In genomic region chr13:93820173-93820572, GRCm38 (mm10) we compare ENCODE assay signal across 21 mouse cellular contexts. TPM values are rescaled to one million over a fixed set of nuclear protein-coding genes. Genes with fewer than 3 reads are reported as not detected.
DNase-seq lines count a peak whose midpoint lies in the region; ATAC-seq and TF ChIP-seq lines count a peak whose summit lies in the region.
"Had no signal": no experiment of that assay in that cellular context is flagged by ENCODE, and none has a peak within 500 bp of the region (broad histone marks: within the 10 kb centered on the region; RNA-seq: fewer than 3 reads in every experiment).

No protein-coding gene starts in this region.

- H3K9me3 ChIP-seq in lung, embryonic 15.5 days, result no peaks in the 10 kb centered on the region
- H3K9me3 ChIP-seq in lung, postnatal 0 days (ENCODE audit: low read length), result no peaks in the 10 kb centered on the region
- H3K9me3 ChIP-seq: embryonic facial prominence, embryonic 13.5 days; embryonic facial prominence, embryonic 15.5 days; forebrain, embryonic 10.5 days had no signal

- ATAC-seq in lung, embryonic 15.5 days (ENCODE audit: borderline replicate concordance, extremely low read depth, low FRiP score, low TSS enrichment), result no peak
- ATAC-seq in lung, postnatal 0 days, result peak; percentile 14; the same call in 1 of the 2 replicates
- ATAC-seq: forebrain, embryonic 14.5 days; forebrain, embryonic 16.5 days had no signal

- peak; percentile 67 for TF ChIP-seq EP300 in lung, postnatal 0 days (IDR thresholded peaks at IDR 0.05)

- DNase-seq in lung, postnatal 4 days, result no peak
- DNase-seq in lung, postnatal 0 days (ENCODE audit: low spot score), result peak; percentile 16
- DNase-seq in lung, postnatal 25 days (ENCODE audit: low spot score), result no peak
- DNase-seq: adrenal gland, adult 2 months; adrenal gland, postnatal 10 days; adrenal gland, postnatal 25 days; cerebellum, adult 11 months; cerebellum, adult 18-20 months; cerebellum, adult 8-10 months; cerebellum, adult 9-11 months; cerebellum, postnatal 14 days; cerebellum, postnatal 36 days; embryo, embryonic 11 days had no signal

- no peak overlapping the region for H3K4me2 ChIP-seq in lung, embryonic 15.5 days
- H3K4me2 ChIP-seq in lung, postnatal 0 days (replicated peaks; ENCODE audit: low read depth, low read length), result no peak overlapping the region
- H3K4me2 ChIP-seq: embryonic facial prominence, embryonic 13.5 days; embryonic facial prominence, embryonic 15.5 days; forebrain, embryonic 12.5 days had no signal

- no peak for TF ChIP-seq CTCF in lung, postnatal 0 days (IDR thresholded peaks at IDR 0.05)

- H3K4me1 ChIP-seq in lung, embryonic 15.5 days, result peaks cover 12% of the 10 kb centered on the region; the same call in 1 of the 2 replicates
- 0 out of 2 replicates have a peak, but pooled peaks cover 3% of the 10 kb centered on the region for H3K4me1 ChIP-seq in lung, postnatal 0 days (ENCODE audit: insufficient read depth, low read depth, low read length)
- H3K4me1 ChIP-seq: embryonic facial prominence, embryonic 15.5 days; forebrain, embryonic 12.5 days had no signal

- 75% methylated on average over 4 of the region's 4 CpGs for WGBS in lung, embryonic 15.5 days
- 65% methylated on average over 4 of the region's 4 CpGs for WGBS in lung, postnatal 0 days

- 0 out of 2 replicates have a peak overlapping the region, but pooled peaks have one; percentile 12 for H3K27ac ChIP-seq in lung, embryonic 15.5 days
- H3K27ac ChIP-seq in lung, postnatal 0 days (ENCODE audit: low read length), result no peak overlapping the region
- H3K27ac ChIP-seq: embryonic facial prominence, embryonic 13.5 days; embryonic facial prominence, embryonic 15.5 days; forebrain, embryonic 10.5 days; forebrain, embryonic 12.5 days had no signal

- no peaks in the 10 kb centered on the region for H3K27me3 ChIP-seq in lung, embryonic 15.5 days
- H3K27me3 ChIP-seq in lung, postnatal 0 days (replicated peaks; ENCODE audit: insufficient read depth, low read length), result no peaks in the 10 kb centered on the region
- H3K27me3 ChIP-seq: embryonic facial prominence, embryonic 13.5 days; embryonic facial prominence, embryonic 15.5 days; forebrain, embryonic 12.5 days had no signal

- no peak overlapping the region for H3K4me3 ChIP-seq in lung, embryonic 15.5 days
- no peak overlapping the region for H3K4me3 ChIP-seq in lung, postnatal 0 days (ENCODE audit: low read depth, low read length)
- H3K4me3 ChIP-seq: embryonic facial prominence, embryonic 13.5 days; embryonic facial prominence, embryonic 15.5 days; erythroblast, embryonic 14.5 days; forebrain, embryonic 10.5 days; forebrain, embryonic 12.5 days had no signal

- H3K9ac ChIP-seq in lung, embryonic 15.5 days, result no peak overlapping the region
- no peak overlapping the region for H3K9ac ChIP-seq in lung, postnatal 0 days (replicated peaks; ENCODE audit: low read depth)
- H3K9ac ChIP-seq: embryonic facial prominence, embryonic 13.5 days; embryonic facial prominence, embryonic 15.5 days; forebrain, embryonic 12.5 days had no signal

- H3K36me3 ChIP-seq in lung, embryonic 15.5 days, result no peaks in the 10 kb centered on the region
- no peaks in the 10 kb centered on the region for H3K36me3 ChIP-seq in lung, postnatal 0 days (ENCODE audit: insufficient read depth, low read length)
- H3K36me3 ChIP-seq: embryonic facial prominence, embryonic 13.5 days; embryonic facial prominence, embryonic 15.5 days; forebrain, embryonic 10.5 days; forebrain, embryonic 12.5 days had no signal

RNA-seq across cellular contexts. Expression of gene Arsb, which starts 48.7 kb away (rescaled TPM):
- 13.2 and 14.8 TPM in 2 replicates for polyA plus RNA-seq in lung, embryonic 15.5 days (2015; fragmentation: Nextera tagmentation; extraction: Ambion mirVana)
- 3.2 and 3.7 TPM in 2 replicates for polyA plus RNA-seq in lung, postnatal 0 days (2015; fragmentation: Nextera tagmentation; extraction: Ambion mirVana)
